Mouse (Mus musculus) stomach, embryonic 16.5 days (tissue): ENCODE data around the gene Fam178b. TPM values are rescaled to one million over a fixed set of nuclear protein-coding genes. Genes with fewer than 3 reads are reported as not detected.
A peak's percentile ranks its signal among the peaks of the same experiment; 100 is the strongest.

Experiments
- ATAC-seq: fragments of 200-750 bp; cut with Nextera tagmentation; 2 replicates; pipeline ENCODE4 v1.8.0; 2017; ENCODE audit warnings: moderate number of reproducible peaks, moderate TSS enrichment; ENCODE audit not compliant: insufficient read depth, low FRiP score
- H3K27ac ChIP-seq: fragments of 300-500 bp; sonication (generic); 2 replicates; pipeline ENCODE4 v1.5.1; 2014; ENCODE audit warnings: low read length
- H3K27me3 ChIP-seq: fragments of 300-500 bp; sonication (generic); 2 replicates; pipeline ENCODE4 v1.6.1; 2014; ENCODE audit warnings: low read length, control low read depth, mixed read lengths; ENCODE audit not compliant: control insufficient read depth, insufficient read depth
- H3K36me3 ChIP-seq: fragments of 300-500 bp; sonication (generic); 2 replicates; pipeline ENCODE4 v1.6.1; 2014; ENCODE audit warnings: low read length; ENCODE audit not compliant: control insufficient read depth, insufficient read depth
- H3K4me1 ChIP-seq: fragments of 300-500 bp; sonication (generic); 2 replicates; pipeline ENCODE4 v1.6.1; 2014; ENCODE audit warnings: low read length, control low read depth, mixed read lengths; ENCODE audit not compliant: control insufficient read depth, insufficient read depth
- H3K4me2 ChIP-seq: fragments of 300-500 bp; sonication (generic); 2 replicates; pipeline ENCODE4 v1.6.1; 2014; ENCODE audit warnings: low read depth, low read length, mixed read lengths
- H3K4me3 ChIP-seq: fragments of 300-500 bp; sonication (generic); replicated peaks from 2 replicates; pipeline ENCODE4 v1.5.1; 2014; ENCODE audit warnings: mild to moderate bottlenecking, low read length
- H3K9ac ChIP-seq: fragments of 300-500 bp; sonication (generic); 2 replicates; pipeline ENCODE4 v1.6.1; 2014; ENCODE audit warnings: low read length
- H3K9me3 ChIP-seq: fragments of 300-500 bp; sonication (generic); replicated peaks from 2 replicates; pipeline ENCODE4 v1.6.1; 2016; ENCODE audit warnings: low read length, control low read depth; ENCODE audit not compliant: control insufficient read depth
- WGBS: fragments of 180-500 bp; shearing (Covaris S2); extraction: QIAGEN DNeasy Blood & Tissue Kit; methylation state at CpG from one replicate; pipeline ENCODE4 v1.1.7; 2014; 5-methylcytosine and 5-hydroxymethylcytosine counted together
- polyA plus RNA-seq: library from polyadenylated mRNA; unstranded; fragments of >200 nt; fragmentation: Nextera tagmentation; extraction: Ambion mirVana; gene quantifications from 2 replicates; pipeline ENCODE4 v1.2.1, GENCODE M21; 2015

Gene Fam178b
- polyA plus RNA-seq, 1 experiment from 2014 or later = 0.50 TPM

DNA sequence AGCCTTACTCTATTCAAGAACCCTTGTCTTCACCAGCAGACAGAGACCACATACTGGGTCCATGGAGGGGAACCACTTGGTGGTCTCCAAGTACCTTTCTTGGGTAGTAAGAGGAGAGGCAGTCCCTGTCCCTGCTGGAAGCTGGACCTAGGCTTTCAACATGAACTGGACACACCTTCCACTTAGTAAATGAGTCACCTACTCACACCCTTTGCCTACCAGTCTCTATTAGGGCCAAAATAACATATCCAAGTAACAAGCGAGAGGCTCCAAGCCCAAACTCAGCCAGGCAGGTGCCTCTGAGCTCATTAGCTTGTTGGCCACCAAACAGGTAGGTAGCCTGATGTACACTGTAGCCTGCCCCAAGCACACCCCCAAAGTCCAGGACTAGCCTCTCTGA is 25.6 kb upstream of the Fam178b start:
- H3K9me3 ChIP-seq = no peaks in the 10 kb centered on the region
- no peak for ATAC-seq
- peak overlapping the region; percentile 94 for H3K9ac ChIP-seq
- H3K4me2 ChIP-seq = peak overlapping the region; percentile 70
- H3K27me3 ChIP-seq = no peaks in the 10 kb centered on the region
- peak overlapping the region; percentile 85; the same call in 1 of the 2 replicates for H3K27ac ChIP-seq
- H3K36me3 ChIP-seq = peaks cover 12% of the 10 kb centered on the region
- WGBS = 70% methylated on average over 1 of the region's 1 CpGs
- peak overlapping the region; percentile 85 for H3K4me3 ChIP-seq
- H3K4me1 ChIP-seq = peaks cover 14% of the 10 kb centered on the region

DNA sequence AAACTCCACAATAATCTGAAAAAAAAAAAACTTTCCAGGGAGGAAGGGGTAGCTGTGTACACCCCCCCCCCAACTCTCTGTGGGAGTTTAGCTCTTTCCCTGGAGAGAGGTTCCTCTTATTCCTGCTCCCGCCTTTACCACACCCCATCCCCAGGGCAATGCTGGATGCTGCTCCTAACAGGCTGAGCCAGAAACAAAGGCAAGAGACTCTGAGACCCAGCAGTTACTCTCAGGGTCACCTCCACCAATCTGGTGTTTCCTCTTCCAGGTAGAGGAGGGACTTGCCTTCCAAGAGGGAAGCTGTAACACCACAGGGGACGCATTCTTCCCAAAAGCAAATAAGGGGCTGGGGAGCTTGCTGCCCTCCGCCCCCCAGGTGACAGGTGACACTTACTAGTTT is 24.8 kb upstream of the Fam178b start:
- WGBS = 63% methylated on average over 3 of the region's 3 CpGs
- Histone ChIP-seq H3K9ac (peak overlapping the region; percentile 41; the same call in 1 of the 2 replicates), H3K4me1 (peaks cover 14% of the 10 kb centered on the region), H3K27ac (no peak overlapping the region), H3K27me3 (no peaks in the 10 kb centered on the region), H3K9me3 (no peaks in the 10 kb centered on the region), H3K4me2 (0 out of 2 replicates have a peak overlapping the region, but pooled peaks have one; percentile 70), H3K36me3 (peaks cover 17% of the 10 kb centered on the region), H3K4me3 (no peak overlapping the region)
- no peak for ATAC-seq

DNA sequence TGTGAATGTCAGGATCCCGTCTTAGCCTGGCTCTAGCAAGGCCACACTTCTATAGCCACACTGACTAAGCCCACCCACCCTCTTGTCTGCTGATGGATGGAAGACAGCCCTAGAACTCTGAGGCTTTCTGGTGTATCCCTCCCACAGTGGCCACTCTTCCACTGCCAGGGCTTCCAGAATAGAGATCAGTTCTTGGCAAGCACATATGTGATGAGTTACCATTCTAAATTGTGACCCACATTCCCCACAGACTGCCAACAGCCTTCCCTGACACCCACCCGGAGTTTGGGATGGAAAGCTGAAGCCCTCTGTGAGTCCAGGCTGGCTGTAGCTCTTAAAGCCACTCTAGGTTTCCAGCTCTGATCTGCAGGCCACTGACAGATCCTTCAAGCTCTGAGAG is 24.2 kb upstream of the Fam178b start:
- Histone ChIP-seq H3K4me1 (peaks cover 14% of the 10 kb centered on the region), H3K27ac (no peak overlapping the region), H3K4me2 (no peak overlapping the region), H3K9ac (peak overlapping the region; percentile 47), H3K4me3 (no peak overlapping the region), H3K27me3 (no peaks in the 10 kb centered on the region), H3K9me3 (no peaks in the 10 kb centered on the region), H3K36me3 (peaks cover 17% of the 10 kb centered on the region)
- no peak for ATAC-seq
- WGBS = 86% methylated on average over 2 of the region's 2 CpGs

GRCm38 (mm10) chr1:36697030-36697429 is 14.0 kb upstream of the Fam178b start:
- ATAC-seq = no peak
- Histone ChIP-seq H3K4me1 (no peaks in the 10 kb centered on the region), H3K9me3 (no peaks in the 10 kb centered on the region), H3K4me3 (no peak overlapping the region), H3K9ac (no peak overlapping the region), H3K4me2 (no peak overlapping the region), H3K27me3 (no peaks in the 10 kb centered on the region), H3K27ac (no peak overlapping the region), H3K36me3 (peaks cover 14% of the 10 kb centered on the region; the same call in 1 of the 2 replicates)
- 69% methylated on average over 5 of the region's 5 CpGs for WGBS

GRCm38 (mm10) chr1:36696411-36696810 is 13.4 kb upstream of the Fam178b start:
- H3K36me3 ChIP-seq = peaks cover 14% of the 10 kb centered on the region; the same call in 1 of the 2 replicates
- H3K9me3 ChIP-seq = no peaks in the 10 kb centered on the region
- H3K9ac ChIP-seq = no peak overlapping the region
- no peak for ATAC-seq
- H3K4me1 ChIP-seq = no peaks in the 10 kb centered on the region
- no peak overlapping the region for H3K4me2 ChIP-seq
- no peaks in the 10 kb centered on the region for H3K27me3 ChIP-seq
- no peak overlapping the region for H3K27ac ChIP-seq
- 55% methylated on average over 6 of the region's 6 CpGs for WGBS
- H3K4me3 ChIP-seq = no peak overlapping the region

- H3K4me3 ChIP-seq = no peak overlapping the region
- no peaks in the 10 kb centered on the region for H3K4me1 ChIP-seq
- no peak for ATAC-seq
- WGBS = 84% methylated on average over 6 of the region's 6 CpGs
- H3K27ac ChIP-seq = no peak overlapping the region
- no peak overlapping the region for H3K9ac ChIP-seq
- no peaks in the 10 kb centered on the region for H3K9me3 ChIP-seq
- H3K36me3 ChIP-seq = no peaks in the 10 kb centered on the region; the same call in 1 of the 2 replicates
- H3K27me3 ChIP-seq = no peaks in the 10 kb centered on the region
- H3K4me2 ChIP-seq = no peak overlapping the region
Observed at GRCm38 (mm10) chr1:36694871-36695270, 11.9 kb upstream of the Fam178b start.

GRCm38 (mm10) chr1:36691271-36692155 is 8.5 kb upstream of the Fam178b start, which contains the start of gene Cox5b:
Gene Cox5b (plus strand): TSS chr1:36691449.
- WGBS = 1% methylated on average over 68 of the region's 68 CpGs
- Histone ChIP-seq H3K36me3 (no peaks in the 10 kb centered on the region; the same call in 1 of the 2 replicates), H3K4me1 (no peaks in the 10 kb centered on the region), H3K27me3 (no peaks in the 10 kb centered on the region), H3K9me3 (no peaks in the 10 kb centered on the region), H3K9ac (peak within 1 kb of the TSS; percentile 95), H3K27ac (peak within 1 kb of the TSS; percentile 53), H3K4me3 (peak within 1 kb of the TSS; percentile 88), H3K4me2 (peak within 1 kb of the TSS; percentile 91)
- ATAC-seq = peak; percentile 98

GRCm38 (mm10) chr1:36690671-36691235 is 7.8 kb upstream of the Fam178b start:
- H3K36me3 ChIP-seq = no peaks in the 10 kb centered on the region; the same call in 1 of the 2 replicates
- no peaks in the 10 kb centered on the region for H3K27me3 ChIP-seq
- 0 out of 2 replicates have a peak, but pooled peaks have one; percentile 16 for ATAC-seq
- peak overlapping the region; percentile 53; the same call in 1 of the 2 replicates for H3K27ac ChIP-seq
- H3K4me1 ChIP-seq = no peaks in the 10 kb centered on the region
- H3K4me2 ChIP-seq = peak overlapping the region; percentile 68
- H3K9me3 ChIP-seq = no peaks in the 10 kb centered on the region
- peak overlapping the region; percentile 88 for H3K4me3 ChIP-seq
- 60% methylated on average over 11 of the region's 11 CpGs for WGBS
- H3K9ac ChIP-seq = peak overlapping the region; percentile 69
